Mouse (Mus musculus) liver, embryonic 15.5 days (tissue): ENCODE measurements around the gene Nemp1. TPM values are rescaled to one million over a fixed set of nuclear protein-coding genes. Genes with fewer than 3 reads are reported as not detected.

Experiments used
- ATAC-seq: fragments of 200-750 bp; cut with Nextera tagmentation; 2 replicates; pipeline ENCODE4 v1.8.0; 2017; ENCODE audit warnings: moderate number of reproducible peaks, mild to moderate bottlenecking, moderate library complexity; ENCODE audit not compliant: insufficient read depth
- H3K27ac ChIP-seq: fragments of 300-500 bp; sonication (generic); replicated peaks from 2 replicates; pipeline ENCODE4 v1.5.1; 2015; ENCODE audit warnings: mild to moderate bottlenecking, inconsistent platforms
- H3K27me3 ChIP-seq: fragments of 300-500 bp; sonication (generic); 2 replicates; pipeline ENCODE4 v1.6.1; 2015; ENCODE audit warnings: mild to moderate bottlenecking, inconsistent platforms
- H3K36me3 ChIP-seq: fragments of 300-500 bp; sonication (generic); replicated peaks from 2 replicates; pipeline ENCODE4 v1.6.1; 2015; ENCODE audit warnings: moderate library complexity, mild to moderate bottlenecking, inconsistent platforms
- H3K4me1 ChIP-seq: fragments of 300-500 bp; sonication (generic); replicated peaks from 2 replicates; pipeline ENCODE4 v1.6.1; 2015; ENCODE audit warnings: inconsistent platforms
- H3K4me2 ChIP-seq: fragments of 300-500 bp; sonication (generic); 2 replicates; pipeline ENCODE4 v1.6.1; 2015; ENCODE audit warnings: moderate library complexity, mild to moderate bottlenecking, inconsistent platforms
- H3K4me3 ChIP-seq: fragments of 300-500 bp; sonication (generic); replicated peaks from 2 replicates; pipeline ENCODE4 v1.5.1; 2015; ENCODE audit warnings: mild to moderate bottlenecking, inconsistent platforms
- H3K9ac ChIP-seq: fragments of 300-500 bp; sonication (generic); 2 replicates; pipeline ENCODE4 v1.6.1; 2015; ENCODE audit warnings: moderate library complexity, mild to moderate bottlenecking, inconsistent platforms
- H3K9me3 ChIP-seq: fragments of 300-500 bp; sonication (generic); replicated peaks from 2 replicates; pipeline ENCODE4 v1.6.1; 2016; ENCODE audit warnings: inconsistent platforms
- WGBS: fragments of 180-500 bp; shearing (Covaris S2); methylation state at CpG from one replicate; pipeline ENCODE4 v1.1.7; 2015; ENCODE audit warnings: mixed read lengths; ENCODE audit not compliant: insufficient replicate concordance; 5-methylcytosine and 5-hydroxymethylcytosine counted together
- polyA plus RNA-seq: library from polyadenylated mRNA; unstranded; fragments of >200 nt; fragmentation: Nextera tagmentation; extraction: Ambion mirVana; gene quantifications from 2 replicates; pipeline ENCODE4 v1.2.1, GENCODE M21; 2015

Nemp1 gene
- polyA plus RNA-seq, 1 experiment from 2014 or later: 5.7 TPM

GRCm38 (mm10) chr10:127730285-127730932 lies 63.7 kb downstream of the Nemp1 start:
- Histone ChIP-seq H3K4me1 (peaks cover 87% of the 10 kb centered on the region), H3K9ac (peak overlapping the region; percentile 16; the same call in 1 of the 2 replicates), H3K4me3 (no peak overlapping the region), H3K27ac (peak overlapping the region; percentile 85), H3K27me3 (peaks cover 5% of the 10 kb centered on the region), H3K9me3 (no peaks in the 10 kb centered on the region), H3K4me2 (peak overlapping the region; percentile 54), H3K36me3 (no peaks in the 10 kb centered on the region)
- peak; percentile 90 for ATAC-seq
- 22% methylated on average over 11 of the region's 11 CpGs for WGBS

DNA sequence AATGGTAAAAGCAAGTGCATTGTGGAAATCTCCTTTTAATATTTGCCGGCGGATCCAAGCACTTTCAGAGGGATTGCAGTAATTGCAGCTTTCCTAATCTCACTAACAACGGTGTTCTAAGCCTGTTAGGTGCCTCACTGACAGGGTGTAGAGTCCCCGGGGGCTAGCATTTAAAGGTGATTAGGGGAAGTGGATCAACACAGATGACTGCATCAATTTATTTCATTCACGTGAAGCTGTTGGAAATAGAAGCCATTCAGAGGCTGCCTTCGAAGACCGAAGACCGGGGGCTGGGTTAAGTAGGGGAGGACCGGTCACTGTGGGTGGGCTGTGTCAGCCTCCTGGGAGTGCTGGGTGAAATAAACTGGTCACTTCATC lies 64.2 kb downstream of the Nemp1 start:
- peak overlapping the region; percentile 85 for H3K27ac ChIP-seq
- no peak for ATAC-seq
- peak overlapping the region; percentile 54 for H3K4me2 ChIP-seq
- H3K27me3 ChIP-seq: peaks cover 5% of the 10 kb centered on the region
- no peaks in the 10 kb centered on the region for H3K36me3 ChIP-seq
- no peaks in the 10 kb centered on the region for H3K9me3 ChIP-seq
- 38% methylated on average over 9 of the region's 9 CpGs for WGBS
- no peak overlapping the region for H3K4me3 ChIP-seq
- peak overlapping the region; percentile 13; the same call in 1 of the 2 replicates for H3K9ac ChIP-seq
- H3K4me1 ChIP-seq: peaks cover 89% of the 10 kb centered on the region

DNA sequence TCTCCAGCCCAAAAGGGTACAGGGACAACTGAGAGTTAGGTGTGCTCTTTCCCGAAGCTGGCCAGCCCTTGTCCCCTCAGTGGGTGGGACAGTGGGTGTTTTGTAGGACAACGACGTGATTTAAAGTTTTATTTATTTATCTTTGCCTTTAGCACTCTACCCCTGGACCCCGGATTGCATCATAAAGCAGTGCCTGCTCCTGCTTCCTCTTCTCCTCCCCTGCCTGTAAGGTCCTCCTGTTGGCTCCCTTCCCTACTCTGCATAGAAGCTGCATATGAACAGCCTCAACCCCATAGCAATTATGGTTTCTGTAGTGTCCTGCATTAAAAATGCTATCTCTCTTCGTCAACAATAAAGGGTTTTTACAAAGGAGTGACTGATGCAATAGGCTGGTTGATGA lies 64.7 kb downstream of the Nemp1 start:
- Histone ChIP-seq H3K9me3 (no peaks in the 10 kb centered on the region), H3K27me3 (peaks cover 5% of the 10 kb centered on the region), H3K36me3 (no peaks in the 10 kb centered on the region), H3K4me2 (peak overlapping the region; percentile 54), H3K4me3 (no peak overlapping the region), H3K27ac (peak overlapping the region; percentile 85), H3K4me1 (peaks cover 93% of the 10 kb centered on the region), H3K9ac (0 out of 2 replicates have a peak overlapping the region, but pooled peaks have one; percentile 13)
- no peak for ATAC-seq
- 15% methylated on average over 5 of the region's 5 CpGs for WGBS

DNA sequence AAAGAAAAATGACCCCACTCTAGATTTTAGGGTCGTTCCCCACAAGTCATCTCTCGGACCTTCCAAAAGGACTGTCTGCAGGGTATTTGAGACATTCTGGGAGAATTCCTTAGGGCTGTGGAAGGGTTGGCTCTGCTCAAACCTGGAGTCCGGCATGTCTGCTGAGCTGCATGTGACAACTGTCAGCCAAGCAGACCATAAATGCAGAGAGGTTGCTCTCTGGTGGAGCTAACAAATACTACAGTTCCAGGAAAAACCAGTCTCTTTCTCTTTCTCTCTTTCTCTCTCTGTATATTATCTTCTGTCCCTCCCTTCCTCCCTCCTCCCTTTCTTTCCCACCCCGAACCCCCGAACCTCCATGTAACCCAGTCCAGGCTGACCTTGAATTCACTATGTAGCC lies 67.7 kb downstream of the Nemp1 start:
- Histone ChIP-seq H3K36me3 (no peaks in the 10 kb centered on the region), H3K27me3 (no peaks in the 10 kb centered on the region), H3K4me1 (peaks cover 95% of the 10 kb centered on the region), H3K27ac (no peak overlapping the region), H3K9me3 (no peaks in the 10 kb centered on the region), H3K4me3 (no peak overlapping the region), H3K4me2 (0 out of 2 replicates have a peak overlapping the region, but pooled peaks have one; percentile 6), H3K9ac (no peak overlapping the region)
- ATAC-seq: no peak
- 30% methylated on average over 5 of the region's 5 CpGs for WGBS

- peaks cover 92% of the 10 kb centered on the region for H3K4me1 ChIP-seq
- H3K27ac ChIP-seq: peak overlapping the region; percentile 49
- H3K36me3 ChIP-seq: peaks cover 1% of the 10 kb centered on the region
- 31% methylated on average over 2 of the region's 2 CpGs for WGBS
- no peaks in the 10 kb centered on the region; the same call in 1 of the 2 replicates for H3K27me3 ChIP-seq
- H3K9ac ChIP-seq: no peak overlapping the region
- no peak overlapping the region for H3K4me3 ChIP-seq
- ATAC-seq: no peak
- no peak overlapping the region for H3K4me2 ChIP-seq
- no peaks in the 10 kb centered on the region for H3K9me3 ChIP-seq
Measured at GRCm38 (mm10) chr10:127736266-127736665, 69.6 kb downstream of the Nemp1 start.

- Histone ChIP-seq H3K4me1 (peaks cover 86% of the 10 kb centered on the region), H3K36me3 (peaks cover 8% of the 10 kb centered on the region), H3K9ac (no peak overlapping the region), H3K27me3 (no peaks in the 10 kb centered on the region; the same call in 1 of the 2 replicates), H3K27ac (no peak overlapping the region), H3K9me3 (no peaks in the 10 kb centered on the region), H3K4me3 (no peak overlapping the region), H3K4me2 (no peak overlapping the region)
- no peak for ATAC-seq
- WGBS: 21% methylated on average over 4 of the region's 4 CpGs
Measured at GRCm38 (mm10) chr10:127736916-127737315, 70.2 kb downstream of the Nemp1 start.

DNA sequence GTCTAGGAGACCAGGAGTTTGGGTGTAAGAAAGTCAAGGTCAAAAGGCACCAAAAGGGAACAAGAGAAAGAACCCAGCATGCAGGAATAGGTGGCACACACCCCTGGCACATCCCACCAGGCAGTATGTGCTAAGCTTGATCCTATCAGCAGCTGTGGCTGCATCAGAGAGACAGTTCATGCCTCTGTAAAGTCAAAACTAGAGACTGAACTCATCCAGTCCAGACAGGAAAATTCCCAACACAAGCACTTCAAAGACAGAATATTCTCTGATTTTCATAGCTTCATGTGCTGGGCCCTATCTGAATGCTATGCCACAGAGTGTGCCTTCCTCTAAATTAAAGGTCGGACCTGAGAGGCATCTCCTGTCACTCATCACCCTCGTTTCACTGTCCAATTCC lies 70.9 kb downstream of the Nemp1 start:
- Histone ChIP-seq H3K9ac (no peak overlapping the region), H3K4me1 (peaks cover 79% of the 10 kb centered on the region), H3K9me3 (no peaks in the 10 kb centered on the region), H3K4me3 (no peak overlapping the region), H3K36me3 (peaks cover 14% of the 10 kb centered on the region), H3K27me3 (no peaks in the 10 kb centered on the region; the same call in 1 of the 2 replicates), H3K27ac (no peak overlapping the region; the same call in 1 of the 2 replicates), H3K4me2 (no peak overlapping the region)
- WGBS: 18% methylated on average over 2 of the region's 2 CpGs
- ATAC-seq: no peak

GRCm38 (mm10) chr10:127738151-127738882 lies 71.6 kb downstream of the Nemp1 start:
- H3K4me3 ChIP-seq: peak overlapping the region; percentile 77
- no peak overlapping the region for H3K9ac ChIP-seq
- peaks cover 73% of the 10 kb centered on the region for H3K4me1 ChIP-seq
- peak overlapping the region; percentile 83 for H3K4me2 ChIP-seq
- WGBS: 26% methylated on average over 13 of the region's 13 CpGs
- no peaks in the 10 kb centered on the region for H3K9me3 ChIP-seq
- no peaks in the 10 kb centered on the region; the same call in 1 of the 2 replicates for H3K27me3 ChIP-seq
- H3K36me3 ChIP-seq: peaks cover 22% of the 10 kb centered on the region
- ATAC-seq: peak; percentile 39
- H3K27ac ChIP-seq: peak overlapping the region; percentile 64

DNA sequence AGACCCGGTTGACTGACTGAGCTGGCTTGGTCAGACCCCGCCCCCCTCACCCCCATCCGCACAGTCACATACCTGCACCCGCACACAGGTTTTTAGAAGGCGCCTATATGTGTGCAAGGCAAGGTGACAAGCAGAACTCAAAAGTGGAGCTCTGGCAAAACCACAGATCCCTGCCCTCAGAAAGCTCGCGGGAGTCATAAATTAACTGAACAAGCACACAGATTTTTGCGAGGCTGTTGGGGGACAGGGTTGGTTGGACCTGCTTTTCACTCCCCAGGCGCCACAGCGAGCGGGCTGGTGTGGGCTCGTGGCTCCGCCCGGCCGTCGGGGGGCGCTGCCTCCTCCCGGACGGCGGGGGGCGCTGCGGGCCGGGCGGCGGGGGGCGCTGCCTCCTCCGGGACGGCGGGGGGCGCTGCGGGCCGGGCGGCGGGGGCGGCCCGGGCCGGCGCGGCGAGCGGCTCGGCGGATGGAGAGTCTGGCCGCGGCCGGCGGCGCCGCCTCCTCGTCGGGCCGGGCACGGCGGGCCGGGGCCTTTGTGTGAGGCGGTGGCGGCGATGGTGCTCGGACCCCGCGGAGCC lies 72.5 kb downstream of the Nemp1 start, which contains the start of gene Zbtb39:
Zbtb39 (plus strand) TSS at position 456 of the 578 bp plus-strand sequence.
- peak within 1 kb of the TSS; percentile 79 for H3K27ac ChIP-seq
- H3K4me1 ChIP-seq: peaks cover 65% of the 10 kb centered on the region
- H3K9ac ChIP-seq: peak within 1 kb of the TSS; percentile 77
- peak within 1 kb of the TSS; percentile 83 for H3K4me2 ChIP-seq
- no peaks in the 10 kb centered on the region; the same call in 1 of the 2 replicates for H3K27me3 ChIP-seq
- H3K36me3 ChIP-seq: peaks cover 30% of the 10 kb centered on the region
- ATAC-seq: peak; percentile 70
- H3K4me3 ChIP-seq: peak within 1 kb of the TSS; percentile 77
- under 1% methylated on average over 36 of the region's 61 CpGs for WGBS
- H3K9me3 ChIP-seq: no peaks in the 10 kb centered on the region

GRCm38 (mm10) chr10:127739661-127740161 lies 73.0 kb downstream of the Nemp1 start:
- peaks cover 35% of the 10 kb centered on the region for H3K36me3 ChIP-seq
- WGBS: under 1% methylated on average over 46 of the region's 55 CpGs
- H3K4me1 ChIP-seq: peaks cover 65% of the 10 kb centered on the region
- ATAC-seq: peak; percentile 35
- no peaks in the 10 kb centered on the region; the same call in 1 of the 2 replicates for H3K27me3 ChIP-seq
- H3K4me2 ChIP-seq: peak overlapping the region; percentile 83
- H3K9ac ChIP-seq: peak overlapping the region; percentile 77
- H3K27ac ChIP-seq: peak overlapping the region; percentile 79
- H3K9me3 ChIP-seq: no peaks in the 10 kb centered on the region
- H3K4me3 ChIP-seq: peak overlapping the region; percentile 77

GRCm38 (mm10) chr10:127744661-127745060 lies 78.0 kb downstream of the Nemp1 start:
- Histone ChIP-seq H3K27ac (no peak overlapping the region), H3K9ac (no peak overlapping the region), H3K4me2 (no peak overlapping the region), H3K4me3 (no peak overlapping the region), H3K36me3 (peaks cover 53% of the 10 kb centered on the region), H3K9me3 (no peaks in the 10 kb centered on the region), H3K27me3 (no peaks in the 10 kb centered on the region; the same call in 1 of the 2 replicates), H3K4me1 (peaks cover 39% of the 10 kb centered on the region)
- ATAC-seq: no peak
- 77% methylated on average over 5 of the region's 5 CpGs for WGBS
